Mouse (Mus musculus): ENCODE data around the gene Aloxe3.
A peak's percentile ranks its signal among the peaks of the same experiment; 100 is the strongest.

The Aloxe3 gene

DNA sequence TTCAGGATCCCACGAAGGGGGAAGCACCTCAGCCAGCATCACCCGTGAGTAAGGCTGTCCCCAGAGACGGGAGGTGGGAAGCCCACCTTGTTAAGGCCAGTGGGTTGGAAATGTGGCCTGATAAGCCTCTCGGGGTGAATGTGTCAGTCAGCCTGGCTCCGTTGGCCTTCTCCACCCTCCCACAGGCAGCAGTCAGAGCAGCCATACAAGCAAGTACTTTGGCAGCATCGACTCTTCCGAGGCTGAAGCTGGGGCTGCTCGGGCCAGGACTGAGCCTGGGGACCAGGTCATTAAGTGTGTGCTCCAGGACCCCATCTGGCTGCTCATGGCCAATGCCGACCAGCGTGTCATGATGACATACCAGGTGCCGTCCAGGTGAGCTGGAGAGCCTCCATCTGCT, 18.0 kb upstream of the Aloxe3 start:
- no peak for DNase-seq (ENCODE audit: low read depth, low spot score)

GRCm38 (mm10) chr11:69108223-69108622, 17.5 kb upstream of the Aloxe3 start:
- no peak for DNase-seq (ENCODE audit: low read depth, low spot score)

- no peak for DNase-seq (ENCODE audit: low read depth, low spot score)
Observed at GRCm38 (mm10) chr11:69109032-69109900, 16.4 kb upstream of the Aloxe3 start.

GRCm38 (mm10) chr11:69110319-69111046, 15.2 kb upstream of the Aloxe3 start:
- peak; percentile 84 for DNase-seq (ENCODE audit: low read depth, low spot score)

- DNase-seq (ENCODE audit: low read depth, low spot score), result no peak
Observed at GRCm38 (mm10) chr11:69111051-69111810, 14.5 kb upstream of the Aloxe3 start.

DNA sequence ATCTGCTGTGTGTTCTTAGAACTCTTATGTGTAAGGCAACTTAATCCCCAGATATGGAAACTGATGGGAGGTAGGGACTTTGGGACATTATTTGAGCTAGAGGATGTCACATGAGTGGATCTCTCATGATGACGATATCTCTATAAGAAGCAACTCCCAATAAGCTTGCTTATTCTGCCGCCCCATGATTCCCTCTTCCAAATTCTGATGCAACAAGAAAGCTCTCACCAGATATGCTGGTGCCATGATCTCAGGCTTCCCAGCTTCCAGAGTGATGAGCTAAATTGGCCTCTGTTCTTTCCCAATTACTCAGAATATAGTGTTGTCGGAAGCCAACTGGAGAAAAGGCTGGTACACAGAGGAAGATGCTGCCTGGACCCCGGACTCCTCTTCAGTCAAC, 13.8 kb upstream of the Aloxe3 start:
- no peak for DNase-seq (ENCODE audit: low read depth, low spot score)

- DNase-seq (ENCODE audit: low read depth, low spot score), result no peak
Observed at GRCm38 (mm10) chr11:69114018-69114417, 11.7 kb upstream of the Aloxe3 start.

DNA sequence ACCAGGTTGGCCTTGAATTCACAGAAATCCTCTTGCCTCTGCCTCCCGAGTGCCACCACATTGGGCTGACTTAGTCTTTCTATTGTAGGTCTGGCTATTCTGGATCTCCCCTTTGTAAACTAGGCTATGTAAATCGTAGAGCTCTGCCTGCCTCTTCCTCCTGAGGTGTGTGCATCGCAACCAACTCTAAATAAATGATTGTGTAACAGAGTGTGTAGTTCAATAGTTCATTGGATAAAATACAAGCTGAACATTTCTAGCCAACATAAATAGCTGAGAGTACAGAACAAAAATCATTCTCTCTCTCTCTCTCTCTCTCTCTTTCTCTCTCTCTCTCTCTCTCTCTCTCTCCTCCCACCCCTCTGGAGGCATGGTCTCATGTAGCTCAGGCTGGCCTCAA, 11.1 kb upstream of the Aloxe3 start:
- DNase-seq (ENCODE audit: low read depth, low spot score), result no peak

GRCm38 (mm10) chr11:69116843-69117242, 8.9 kb upstream of the Aloxe3 start:
- no peak for DNase-seq (ENCODE audit: low read depth, low spot score)

- no peak for DNase-seq (ENCODE audit: low read depth, low spot score)
Observed at GRCm38 (mm10) chr11:69117737-69118695, 7.7 kb upstream of the Aloxe3 start.

- peak; percentile 91 for DNase-seq (ENCODE audit: low read depth, low spot score)
Observed at GRCm38 (mm10) chr11:69118765-69119164, 6.9 kb upstream of the Aloxe3 start.

DNA sequence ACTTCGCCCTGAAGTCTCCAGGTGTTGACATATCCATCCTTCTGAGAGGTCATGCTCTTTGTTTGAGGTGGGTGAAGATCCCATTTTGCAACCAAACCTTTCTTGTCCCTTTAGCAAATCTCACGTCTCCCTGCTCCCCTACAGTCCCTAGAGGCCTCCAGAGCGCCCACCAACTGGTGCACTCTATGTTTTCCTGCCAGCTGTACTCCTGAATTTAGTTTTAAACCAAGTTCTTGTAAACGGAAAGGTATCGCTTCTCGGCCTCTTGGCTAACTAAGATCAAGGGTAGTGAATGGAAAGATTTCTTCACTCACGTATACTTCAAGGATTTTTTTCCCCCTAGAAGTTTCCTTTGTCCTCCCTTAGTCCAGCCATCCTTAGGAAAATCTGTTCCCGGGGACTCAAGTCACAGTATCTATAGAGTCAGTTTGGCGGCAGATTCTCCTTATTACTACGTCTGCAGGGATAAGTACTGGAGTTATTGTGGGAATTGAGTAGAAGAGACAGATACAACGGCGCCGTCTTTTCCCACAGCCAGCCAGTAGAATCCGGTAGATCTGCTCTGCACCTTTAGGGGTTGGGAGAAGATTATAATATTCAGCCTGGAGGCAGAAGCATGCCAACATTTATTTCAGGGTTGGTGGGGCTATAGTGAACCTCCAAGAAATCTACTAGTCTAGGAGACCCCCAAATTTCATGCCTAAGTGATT, 6.1 kb upstream of the Aloxe3 start:
- no peak for DNase-seq (ENCODE audit: low read depth, low spot score)

DNA sequence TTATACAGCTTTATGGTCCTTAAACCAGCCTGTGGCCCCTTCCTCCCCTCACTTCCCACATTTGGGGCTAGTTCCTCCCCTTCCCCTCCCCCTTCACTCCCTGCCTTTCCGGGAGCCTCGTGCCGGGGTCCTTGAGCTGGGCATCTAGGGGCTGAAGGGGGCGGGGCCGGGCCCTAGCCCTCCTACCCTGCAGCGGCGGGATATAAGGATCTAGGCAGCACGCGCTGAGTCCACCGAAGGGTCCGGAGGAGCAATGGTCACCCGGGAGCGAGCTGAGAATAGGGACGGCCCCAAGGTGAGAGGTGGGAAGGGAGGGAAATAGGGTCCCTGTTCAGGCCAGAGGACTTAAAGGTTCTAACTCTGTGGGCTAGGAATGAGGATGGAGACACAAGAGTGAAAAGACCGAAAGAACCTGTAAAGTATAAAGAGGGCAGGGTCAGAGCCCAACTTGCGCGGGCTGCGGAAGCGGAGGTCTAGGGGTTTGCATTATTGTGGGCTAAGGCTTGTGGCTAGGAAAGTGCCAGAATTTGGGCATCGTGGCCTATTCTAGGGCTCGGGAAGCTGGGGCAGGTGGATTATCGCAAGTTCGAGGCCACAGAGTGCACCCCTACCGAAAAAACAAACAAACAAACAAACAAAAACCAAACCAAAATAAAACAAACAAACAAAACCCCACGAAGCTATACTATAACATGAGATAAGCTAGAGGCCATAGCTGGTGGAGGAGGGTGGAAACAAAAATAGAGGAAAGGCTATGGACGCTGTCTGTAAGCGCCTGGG, 5.3 kb upstream of the Aloxe3 start, which contains the start of gene Hes7:
Hes7 (plus strand) TSS at position 184 of the 780 bp plus-strand sequence.
- DNase-seq (ENCODE audit: low read depth, low spot score), result no peak

GRCm38 (mm10) chr11:69121001-69121740, 4.5 kb upstream of the Aloxe3 start:
- no peak for DNase-seq (ENCODE audit: low read depth, low spot score)

GRCm38 (mm10) chr11:69121741-69122335, 3.9 kb upstream of the Aloxe3 start:
- DNase-seq (ENCODE audit: low read depth, low spot score), result no peak

- DNase-seq (ENCODE audit: low read depth, low spot score), result peak; percentile 84
Observed at GRCm38 (mm10) chr11:69122336-69122951, 3.3 kb upstream of the Aloxe3 start, which contains the start of gene 9130213A22Rik. Gene 9130213A22Rik (minus strand): TSS chr11:69122589.

DNA sequence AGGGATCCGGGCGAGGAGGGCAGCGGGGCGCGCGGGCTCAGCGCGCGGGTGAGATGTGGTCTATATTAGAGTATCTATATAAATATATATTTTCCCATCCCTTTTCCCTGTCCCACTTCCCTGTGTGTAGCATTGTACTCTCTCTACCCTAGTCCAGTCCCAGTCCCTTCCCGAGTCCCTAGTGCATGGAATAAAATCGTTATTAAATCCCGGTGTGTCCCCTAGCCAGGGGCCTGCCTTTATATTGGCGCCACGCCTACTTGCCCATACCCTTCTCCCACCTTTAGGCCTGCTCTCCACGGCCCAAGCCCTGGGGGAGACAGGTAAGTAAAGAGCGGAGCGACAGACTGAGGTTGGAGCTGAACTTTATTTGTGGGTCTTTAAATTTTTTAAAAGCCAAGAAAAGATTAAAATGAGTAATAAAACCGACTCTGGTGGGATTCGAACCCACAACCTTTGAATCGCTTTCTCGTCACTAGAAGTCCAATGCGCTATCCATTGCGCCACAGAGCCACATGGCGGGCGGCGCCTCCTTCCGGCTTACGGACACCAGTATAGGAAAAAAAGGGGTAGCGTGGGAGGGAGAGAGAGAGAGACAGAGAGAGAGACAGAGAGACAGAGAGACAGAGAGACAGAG, 2.5 kb upstream of the Aloxe3 start:
- peak; percentile 85 for DNase-seq (ENCODE audit: low read depth, low spot score)

All from retina, postnatal 7 days (tissue).